Mouse (Mus musculus) liver, embryonic 14.5 days (tissue): ENCODE measurements around the gene Pagr1b.

Source experiments
- CTCF ChIP-seq: IDR thresholded peaks from 2 replicates; pipeline ENCODE4 v1.5.1; 2016; ENCODE audit warnings: antibody characterized with exemption, low read depth, control low read depth
- EP300 ChIP-seq: IDR thresholded peaks from 2 replicates; pipeline ENCODE4 v1.6.1; 2016; ENCODE audit warnings: antibody characterized with exemption, low read depth

GRCm38 (mm10) chr7:127055026-127055585 is 38.8 kb upstream of the Pagr1b start:
- no peak for TF ChIP-seq CTCF
- no peak for TF ChIP-seq EP300
